Mouse (Mus musculus) gastrocnemius, postnatal 36 days (tissue): ENCODE measurements around the gene Nutf2-ps1. TPM values are rescaled to one million over a fixed set of nuclear protein-coding genes. Genes with fewer than 3 reads are reported as not detected.

Experiments used
- DNase-seq, 2 experiments: peaks; one replicate each; pipeline ENCODE4 v3.0.0; 2022
- intact Hi-C: fragments of 180-260 bp; cut with DNase I; formaldehyde crosslinking; loops from one replicate; pipeline ENCODE4 v1.15.1; 2025
- total RNA-seq, 2 experiments: library from RNA; stranded (reverse); gene quantifications; 2 replicates each; pipeline ENCODE4 v1.2.3; 2021

Nutf2-ps1 gene
- total RNA-seq, 2 experiments from 2014 or later = 56.6 to 81.6 TPM

GRCm38 (mm10) chr19:53572607-53573006 lies 16.3 kb downstream of the Nutf2-ps1 start:
- intact Hi-C loops = no loop called here
- DNase-seq = no peak

- DNase-seq = no peak
- intact Hi-C loops = no loop called here
Measured at GRCm38 (mm10) chr19:53571501-53572428, 17.1 kb downstream of the Nutf2-ps1 start.

GRCm38 (mm10) chr19:53571056-53571455 lies 17.8 kb downstream of the Nutf2-ps1 start:
- intact Hi-C loops = no loop called here
- DNase-seq = no peak

- intact Hi-C loops = no loop called here
Measured at GRCm38 (mm10) chr19:53568553-53568952, 20.3 kb downstream of the Nutf2-ps1 start.

GRCm38 (mm10) chr19:53567864-53568263 lies 21.0 kb downstream of the Nutf2-ps1 start:
- intact Hi-C loops = no loop called here
- no peak for DNase-seq

More at GRCm38 (mm10) chr19:53568553-53568952, 20.3 kb downstream of the Nutf2-ps1 start:
- DNase-seq = no peak

GRCm38 (mm10) chr19:53565565-53566277 lies 23.1 kb downstream of the Nutf2-ps1 start:
- intact Hi-C loops = no loop called here
- no peak for DNase-seq

- no peak for DNase-seq
- intact Hi-C loops = no loop called here
Measured at GRCm38 (mm10) chr19:53564174-53564573, 24.7 kb downstream of the Nutf2-ps1 start.

GRCm38 (mm10) chr19:53560436-53560835 lies 28.4 kb downstream of the Nutf2-ps1 start:
- intact Hi-C loops = no loop called here

GRCm38 (mm10) chr19:53557267-53557936 lies 31.5 kb downstream of the Nutf2-ps1 start:
- DNase-seq = no peak
- intact Hi-C loops = no loop called here

More at GRCm38 (mm10) chr19:53560436-53560835, 28.4 kb downstream of the Nutf2-ps1 start:
- no peak for DNase-seq

- no peak for DNase-seq
- intact Hi-C loops = no loop called here
Measured at GRCm38 (mm10) chr19:53556841-53557240, 32.0 kb downstream of the Nutf2-ps1 start.

GRCm38 (mm10) chr19:53554981-53555616 lies 33.8 kb downstream of the Nutf2-ps1 start:
- intact Hi-C loops = no loop called here

GRCm38 (mm10) chr19:53554402-53554801 lies 34.5 kb downstream of the Nutf2-ps1 start:
- no peak for DNase-seq
- intact Hi-C loops = no loop called here

More at GRCm38 (mm10) chr19:53554981-53555616, 33.8 kb downstream of the Nutf2-ps1 start:
- DNase-seq = no peak

- DNase-seq = no peak
- intact Hi-C loops = no loop called here
Measured at GRCm38 (mm10) chr19:53552795-53553194, 36.1 kb downstream of the Nutf2-ps1 start.

- intact Hi-C loops = no loop called here
- DNase-seq = no peak
Measured at GRCm38 (mm10) chr19:53552216-53552786, 36.6 kb downstream of the Nutf2-ps1 start.

GRCm38 (mm10) chr19:53550972-53551371 lies 37.9 kb downstream of the Nutf2-ps1 start:
- no peak for DNase-seq
- intact Hi-C loops = no loop called here

GRCm38 (mm10) chr19:53547597-53547996 lies 41.3 kb downstream of the Nutf2-ps1 start:
- no peak for DNase-seq
- intact Hi-C loops = no loop called here

- DNase-seq = no peak
- intact Hi-C loops = no loop called here
Measured at GRCm38 (mm10) chr19:53544923-53545561, 43.8 kb downstream of the Nutf2-ps1 start.

GRCm38 (mm10) chr19:53543602-53544001 lies 45.3 kb downstream of the Nutf2-ps1 start:
- intact Hi-C loops = no loop called here

GRCm38 (mm10) chr19:53539296-53539695 lies 49.6 kb downstream of the Nutf2-ps1 start:
- intact Hi-C loops = no loop called here

More at GRCm38 (mm10) chr19:53543602-53544001, 45.3 kb downstream of the Nutf2-ps1 start:
- no peak for DNase-seq

More at GRCm38 (mm10) chr19:53539296-53539695, 49.6 kb downstream of the Nutf2-ps1 start:
- no peak for DNase-seq
